Mouse (Mus musculus) cortical plate, adult 2 months (tissue): ENCODE measurements around the gene Tmem178b.

ENCODE experiments used
- CTCF ChIP-seq: fragments of 200-500 bp; IDR thresholded peaks from 2 replicates; pipeline ENCODE4 v1.5.1; 2011; ENCODE audit warnings: mild to moderate bottlenecking, control low read depth, low read length; ENCODE audit not compliant: insufficient read depth; ENCODE audit errors: extremely low read depth
- POLR2A ChIP-seq: fragments of 200-500 bp; IDR thresholded peaks from 2 replicates; pipeline ENCODE4 v1.6.1; 2011; ENCODE audit warnings: mild to moderate bottlenecking, low read length, control low read depth; ENCODE audit not compliant: insufficient read depth; ENCODE audit errors: extremely low read depth

- TF ChIP-seq CTCF (no peak), POLR2A (no peak)
These were observed 225.4 kb downstream of the Tmem178b start for GRCm38 (mm10) chr6:40098498-40098897.
